Mouse (Mus musculus) embryonic fibroblast, embryonic 13.5 days (primary cell): ENCODE results near the gene Eif2ak4.

Source experiments
- CTCF ChIP-seq: IDR thresholded peaks from 2 replicates; pipeline ENCODE4 v1.5.1; 2011; ENCODE audit warnings: mild to moderate bottlenecking, control low read depth, low read length, moderate library complexity, borderline replicate concordance; ENCODE audit not compliant: insufficient read depth
- POLR2A ChIP-seq: IDR thresholded peaks from 2 replicates; pipeline ENCODE4 v1.6.1; 2011; ENCODE audit warnings: low read depth, mild to moderate bottlenecking, control low read depth, low read length, moderate library complexity

- TF ChIP-seq CTCF: no peak
- TF ChIP-seq POLR2A: no peak
Observed at GRCm38 (mm10) chr2:118451056-118451455, 62.6 kb downstream of the Eif2ak4 start.
